Mouse (Mus musculus): Measurements from ENCODE around the gene Gmppa. TPM values are rescaled to one million over a fixed set of nuclear protein-coding genes. Genes with fewer than 3 reads are reported as not detected.

Gmppa gene
- polyA plus RNA-seq, 1 experiment from 2014 or later: 94.6 TPM

DNA sequence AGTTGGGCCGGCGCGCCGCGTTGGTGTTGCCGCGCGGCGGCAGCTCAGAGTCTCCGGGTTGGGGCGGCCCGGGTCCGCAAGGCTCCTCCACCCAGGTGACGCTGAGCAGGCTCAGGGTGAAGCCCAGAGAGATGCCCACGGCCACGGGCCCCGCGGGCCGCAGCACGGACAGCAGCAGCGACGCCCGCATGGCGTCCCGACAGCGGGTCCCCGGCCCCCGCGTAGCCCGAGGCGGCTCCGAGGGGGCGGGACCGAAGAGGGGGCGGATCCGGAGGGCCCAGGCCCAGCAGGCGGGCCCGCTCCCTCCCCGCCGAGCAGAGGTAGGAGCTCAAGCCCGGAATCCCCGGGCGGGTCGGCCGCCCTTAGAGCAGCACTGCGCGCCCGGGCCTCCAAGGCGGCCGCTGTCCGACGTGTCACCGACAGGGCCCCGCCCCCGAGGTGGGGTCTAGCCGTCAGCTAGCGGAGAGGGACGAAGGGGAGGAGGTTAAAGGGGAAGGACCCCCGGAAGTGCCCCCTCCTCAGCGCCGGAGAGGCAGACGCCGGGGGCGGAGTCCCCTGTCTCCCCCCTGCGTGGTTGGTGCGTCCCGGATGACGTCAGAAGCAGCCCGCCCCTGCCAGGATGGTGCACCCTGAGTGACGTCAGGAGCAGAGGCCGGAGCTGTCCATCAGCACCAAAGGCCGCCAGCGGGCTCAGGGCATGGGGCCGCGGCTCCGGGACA, 43.3 kb downstream of the Gmppa start, which contains the start of the genes Chpf and Tmem198:
TSS of gene Chpf (minus strand) at position 392 of the 719 bp plus-strand sequence.
TSS of gene Tmem198 (plus strand) at position 617 of the 719 bp plus-strand sequence.
- no peaks in the 10 kb centered on the region for H3K9me3 ChIP-seq
- under 1% methylated on average over 72 of the region's 76 CpGs for WGBS
- peaks cover 26% of the 10 kb centered on the region for H3K36me3 ChIP-seq
- peak; percentile 88 for ATAC-seq (ENCODE audit: insufficient number of reproducible peaks, low FRiP score, low TSS enrichment, low read depth)
- peaks cover 36% of the 10 kb centered on the region for H3K4me1 ChIP-seq
- H3K27ac ChIP-seq: peak within 1 kb of the TSS; percentile 83
- peak within 1 kb of the TSS; percentile 81 for H3K4me2 ChIP-seq
- H3K4me3 ChIP-seq: peak within 1 kb of the TSS; percentile 86
- peak within 1 kb of the TSS; percentile 60 for H3K9ac ChIP-seq
- peaks cover 45% of the 10 kb centered on the region for H3K27me3 ChIP-seq

DNA sequence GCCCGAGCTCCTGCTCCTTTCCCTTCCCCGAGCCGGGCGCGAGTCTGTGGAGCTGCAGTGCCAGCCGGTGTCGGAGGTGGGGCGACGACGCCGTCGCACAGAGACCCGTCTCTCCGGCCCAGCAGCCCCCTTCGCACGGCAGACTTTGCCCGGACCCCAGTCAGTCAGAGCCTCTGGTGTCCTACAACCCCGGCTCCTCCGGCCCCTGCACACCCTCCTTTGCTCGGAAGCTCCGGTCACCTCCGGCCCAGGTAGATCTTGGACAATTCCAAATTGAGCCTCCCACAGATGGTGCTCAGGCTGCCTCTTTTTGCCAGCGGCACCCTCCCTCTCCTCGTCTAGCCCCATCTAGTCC, 43.9 kb downstream of the Gmppa start:
- no peak for ATAC-seq (ENCODE audit: insufficient number of reproducible peaks, low FRiP score, low TSS enrichment, low read depth)
- Histone ChIP-seq H3K4me1 (peaks cover 31% of the 10 kb centered on the region), H3K9ac (no peak overlapping the region), H3K9me3 (no peaks in the 10 kb centered on the region), H3K27me3 (peaks cover 50% of the 10 kb centered on the region), H3K36me3 (peaks cover 22% of the 10 kb centered on the region), H3K27ac (no peak overlapping the region), H3K4me2 (peak overlapping the region; percentile 81), H3K4me3 (peak overlapping the region; percentile 86)
- WGBS: 1% methylated on average over 19 of the region's 24 CpGs

DNA sequence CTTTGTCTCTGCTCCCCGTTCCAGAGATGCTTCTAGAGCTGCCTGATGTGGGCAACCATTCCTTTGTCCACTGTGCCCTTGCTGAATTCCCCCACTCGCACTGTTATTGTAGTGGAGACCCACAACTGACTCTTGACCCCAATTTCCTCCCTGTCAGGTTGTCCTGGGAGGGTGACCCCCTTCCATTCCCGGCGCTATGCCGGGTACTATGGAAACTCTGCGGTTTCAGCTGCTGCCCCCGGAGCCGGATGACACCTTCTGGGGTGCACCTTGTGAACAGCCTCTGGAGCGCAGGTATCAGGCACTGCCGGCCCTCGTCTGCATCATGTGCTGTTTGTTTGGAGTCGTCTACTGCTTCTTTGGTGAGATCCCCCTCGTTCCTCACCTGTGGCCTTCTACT, 44.3 kb downstream of the Gmppa start:
- Histone ChIP-seq H3K27me3 (peaks cover 55% of the 10 kb centered on the region), H3K9ac (no peak overlapping the region), H3K36me3 (peaks cover 18% of the 10 kb centered on the region)

DNA sequence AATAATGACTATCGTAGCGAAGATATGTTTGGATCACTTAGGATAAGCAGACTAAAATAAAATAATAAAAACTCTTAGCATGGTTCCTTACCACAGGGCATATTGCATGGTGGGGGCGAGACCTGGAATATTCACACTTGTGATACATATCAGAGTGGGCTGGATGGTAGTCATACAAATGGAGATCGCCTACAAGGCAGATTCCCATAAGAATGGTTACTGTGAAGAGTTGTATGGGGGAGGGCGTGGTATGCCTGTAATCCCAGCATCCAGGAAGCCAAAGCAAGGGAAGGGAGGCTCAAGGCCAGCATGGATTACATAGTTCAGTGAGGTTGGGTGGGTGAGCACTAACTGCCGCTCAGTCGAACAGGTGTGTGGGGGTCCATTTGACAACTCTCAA, 45.0 kb downstream of the Gmppa start:
- Histone ChIP-seq H3K27me3 (peaks cover 62% of the 10 kb centered on the region), H3K4me2 (no peak overlapping the region), H3K9me3 (no peaks in the 10 kb centered on the region), H3K36me3 (peaks cover 14% of the 10 kb centered on the region), H3K4me1 (peaks cover 27% of the 10 kb centered on the region), H3K4me3 (no peak overlapping the region), H3K9ac (no peak overlapping the region), H3K27ac (no peak overlapping the region)
- 80% methylated on average over 7 of the region's 7 CpGs for WGBS
- ATAC-seq (ENCODE audit: insufficient number of reproducible peaks, low FRiP score, low TSS enrichment, low read depth): no peak

More for the DNA sequence above, 44.3 kb downstream of the Gmppa start:
- WGBS: 17% methylated on average over 13 of the region's 13 CpGs
- ATAC-seq (ENCODE audit: insufficient number of reproducible peaks, low FRiP score, low TSS enrichment, low read depth): no peak
- Histone ChIP-seq H3K4me1 (peaks cover 27% of the 10 kb centered on the region), H3K9me3 (no peaks in the 10 kb centered on the region), H3K27ac (no peak overlapping the region), H3K4me3 (peak overlapping the region; percentile 86), H3K4me2 (peak overlapping the region; percentile 81)

DNA sequence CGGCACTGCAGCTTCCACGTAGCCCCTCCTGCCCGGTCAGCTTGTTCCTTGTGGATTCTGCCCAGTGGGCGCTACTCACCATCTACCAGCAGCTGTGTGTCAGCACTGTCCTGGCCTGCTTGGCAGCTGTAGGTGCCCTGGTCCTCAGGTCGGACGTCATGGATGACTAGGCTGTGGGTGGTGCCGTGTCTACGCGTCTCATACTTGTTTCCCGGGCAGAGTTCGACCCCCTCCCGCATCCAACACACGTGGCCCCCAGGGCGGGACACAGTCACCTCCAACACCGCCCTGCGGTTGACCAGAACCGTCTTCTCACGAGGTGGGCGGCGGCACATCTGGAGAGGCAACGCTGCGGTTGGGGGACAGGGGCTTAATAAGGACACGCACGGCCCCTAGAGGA, 50.8 kb downstream of the Gmppa start:
- Histone ChIP-seq H3K27ac (no peak overlapping the region), H3K4me3 (no peak overlapping the region), H3K9ac (no peak overlapping the region), H3K36me3 (peaks cover 37% of the 10 kb centered on the region), H3K4me1 (peaks cover 24% of the 10 kb centered on the region), H3K4me2 (peak overlapping the region; percentile 89), H3K9me3 (no peaks in the 10 kb centered on the region), H3K27me3 (peaks cover 78% of the 10 kb centered on the region)
- 6% methylated on average over 24 of the region's 24 CpGs for WGBS
- no peak for ATAC-seq (ENCODE audit: insufficient number of reproducible peaks, low FRiP score, low TSS enrichment, low read depth)

DNA sequence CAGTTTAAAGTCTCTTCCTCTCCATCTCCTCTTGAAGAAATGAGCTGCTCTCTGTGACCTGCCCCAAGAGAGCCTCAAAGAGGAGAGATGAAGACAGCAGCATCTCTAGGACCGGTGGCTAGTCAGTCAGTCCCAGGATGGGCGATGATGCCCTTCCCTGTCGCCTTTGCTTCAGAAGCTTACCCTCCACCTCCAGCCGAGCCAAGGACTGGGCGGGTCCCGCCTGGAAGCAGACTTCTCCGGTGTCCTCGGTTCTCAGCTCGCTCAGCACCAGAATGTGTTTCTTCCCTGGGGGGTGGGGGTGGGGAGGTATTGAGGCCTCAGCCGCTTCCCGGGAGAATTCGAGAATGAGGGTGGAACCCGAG, 51.3 kb downstream of the Gmppa start:
- WGBS: 2% methylated on average over 13 of the region's 13 CpGs
- 0 out of 2 replicates have a peak overlapping the region, but pooled peaks have one; percentile 23 for H3K9ac ChIP-seq
- peaks cover 42% of the 10 kb centered on the region for H3K36me3 ChIP-seq
- no peak for ATAC-seq (ENCODE audit: insufficient number of reproducible peaks, low FRiP score, low TSS enrichment, low read depth)
- peaks cover 75% of the 10 kb centered on the region for H3K27me3 ChIP-seq
- H3K9me3 ChIP-seq: no peaks in the 10 kb centered on the region
- H3K4me2 ChIP-seq: peak overlapping the region; percentile 89
- no peak overlapping the region for H3K27ac ChIP-seq
- peaks cover 24% of the 10 kb centered on the region for H3K4me1 ChIP-seq
- H3K4me3 ChIP-seq: peak overlapping the region; percentile 53

DNA sequence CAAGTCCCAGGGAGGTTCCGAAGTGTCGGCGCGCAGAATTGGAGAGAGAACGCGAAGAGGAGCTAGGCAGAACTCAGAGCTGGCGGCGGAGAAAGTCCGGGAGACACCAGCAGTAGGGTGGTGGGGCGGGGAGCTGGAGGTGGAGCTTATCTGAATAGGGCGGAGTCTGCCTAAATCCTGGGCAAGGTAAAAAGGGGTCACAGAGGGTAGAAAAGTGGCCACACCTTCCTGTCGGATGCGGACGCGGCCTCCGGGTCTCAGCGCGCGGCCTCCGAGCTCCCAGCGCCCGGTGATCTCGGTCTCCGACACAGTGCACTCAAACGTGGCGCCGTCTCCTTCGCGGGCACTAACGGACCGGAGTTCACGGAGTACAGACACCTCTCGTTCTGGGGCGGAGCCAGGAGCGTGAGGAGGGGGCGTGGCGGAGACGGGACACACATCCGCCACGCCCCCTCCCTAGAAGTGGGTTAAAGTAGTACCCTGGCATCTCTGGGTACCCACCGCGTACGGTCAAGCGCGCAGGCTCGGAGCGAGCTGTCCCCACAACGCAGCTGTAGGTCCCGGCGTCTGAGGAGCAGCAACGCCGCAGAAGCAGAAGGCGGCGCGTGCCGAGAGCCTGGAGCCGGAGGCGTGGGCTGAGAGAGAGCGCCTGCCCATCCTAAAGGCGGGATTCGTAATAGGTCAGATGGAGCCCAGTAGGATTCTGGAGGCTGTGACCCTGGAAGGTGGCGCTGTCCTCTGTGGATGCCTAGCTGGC, 51.9 kb downstream of the Gmppa start:
- peaks cover 47% of the 10 kb centered on the region for H3K36me3 ChIP-seq
- no peak; the same call in 1 of the 2 replicates for ATAC-seq (ENCODE audit: insufficient number of reproducible peaks, low FRiP score, low TSS enrichment, low read depth)
- no peaks in the 10 kb centered on the region for H3K9me3 ChIP-seq
- H3K27ac ChIP-seq: no peak overlapping the region
- peak overlapping the region; percentile 53 for H3K4me3 ChIP-seq
- H3K27me3 ChIP-seq: peaks cover 70% of the 10 kb centered on the region
- under 1% methylated on average over 62 of the region's 62 CpGs for WGBS
- H3K4me1 ChIP-seq: peaks cover 24% of the 10 kb centered on the region
- 0 out of 2 replicates have a peak overlapping the region, but pooled peaks have one; percentile 23 for H3K9ac ChIP-seq
- peak overlapping the region; percentile 89 for H3K4me2 ChIP-seq

DNA sequence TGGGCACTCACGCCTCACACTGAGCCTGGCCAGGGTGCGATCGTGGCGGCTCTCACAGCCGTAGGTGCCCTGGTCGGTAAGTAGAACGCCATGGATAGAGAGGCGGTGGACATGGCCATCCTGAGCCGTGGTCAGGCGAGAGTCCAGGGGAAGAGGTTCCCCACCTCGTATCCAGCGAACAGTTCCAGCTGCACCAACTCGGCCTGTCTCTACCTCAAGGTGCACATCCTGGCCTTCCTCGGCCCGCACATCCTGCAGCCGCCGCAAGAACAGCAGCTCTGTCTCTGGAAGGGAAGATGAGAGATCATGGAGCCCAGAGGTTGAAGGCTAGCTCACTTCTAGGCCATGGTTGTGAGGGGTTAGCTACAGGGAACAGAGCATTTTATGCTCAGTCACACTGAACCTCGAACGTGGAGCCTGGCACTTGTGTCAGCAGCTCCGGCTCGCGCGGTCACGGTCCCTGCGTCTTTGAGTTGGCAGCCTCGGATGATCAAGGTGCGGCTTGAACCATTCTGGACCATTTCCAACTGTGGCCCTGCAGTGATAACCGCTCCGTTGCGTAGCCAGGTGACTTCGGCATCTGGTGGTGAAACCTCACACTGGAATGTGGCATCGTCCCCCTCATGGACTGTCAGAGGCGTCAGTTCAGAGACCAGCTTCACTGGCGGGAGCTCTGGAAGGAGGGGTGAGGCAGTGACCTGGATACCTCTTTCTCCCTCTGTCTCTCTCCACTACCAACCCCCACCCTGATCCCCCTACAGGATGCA, 55.2 kb downstream of the Gmppa start:
- H3K27me3 ChIP-seq: peaks cover 36% of the 10 kb centered on the region
- H3K9ac ChIP-seq: no peak overlapping the region
- H3K27ac ChIP-seq: no peak overlapping the region
- no peak overlapping the region for H3K4me3 ChIP-seq
- H3K4me2 ChIP-seq: no peak overlapping the region
- WGBS: 83% methylated on average over 34 of the region's 34 CpGs
- no peaks in the 10 kb centered on the region for H3K9me3 ChIP-seq
- ATAC-seq (ENCODE audit: insufficient number of reproducible peaks, low FRiP score, low TSS enrichment, low read depth): no peak
- H3K4me1 ChIP-seq: peaks cover 34% of the 10 kb centered on the region
- H3K36me3 ChIP-seq: peaks cover 65% of the 10 kb centered on the region

DNA sequence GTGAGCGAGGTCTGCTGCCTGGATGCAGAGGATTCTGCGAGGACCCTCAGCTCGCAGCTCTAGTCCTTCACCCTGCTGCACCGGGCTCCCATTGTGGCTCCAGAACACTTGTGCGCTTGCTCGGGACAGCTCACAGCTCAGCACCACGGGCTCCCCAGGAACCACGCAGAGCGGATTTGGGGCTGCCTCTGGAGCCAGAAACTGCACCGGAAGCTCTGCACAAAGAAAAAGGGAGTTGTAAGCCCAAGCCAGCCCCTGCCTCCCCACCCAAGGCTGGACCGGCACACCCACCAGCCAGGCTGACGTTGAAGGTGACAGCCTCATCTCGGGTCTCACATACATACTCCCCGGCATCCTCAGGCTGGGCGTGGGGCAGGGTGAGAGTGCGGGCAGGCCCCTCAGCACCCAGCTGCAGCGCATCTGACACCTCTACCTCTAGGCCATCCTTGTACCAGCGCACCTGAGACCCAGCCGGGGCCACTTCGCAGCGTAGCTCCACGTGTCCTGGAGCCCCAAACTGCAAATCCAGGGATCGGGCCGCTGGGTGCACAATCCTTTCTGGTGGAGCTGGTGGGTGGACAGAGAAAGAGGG, 56.9 kb downstream of the Gmppa start:
- H3K9me3 ChIP-seq: no peaks in the 10 kb centered on the region
- H3K27ac ChIP-seq: no peak overlapping the region
- no peak for ATAC-seq (ENCODE audit: insufficient number of reproducible peaks, low FRiP score, low TSS enrichment, low read depth)
- H3K4me2 ChIP-seq: no peak overlapping the region
- no peak overlapping the region for H3K9ac ChIP-seq
- H3K27me3 ChIP-seq: peaks cover 19% of the 10 kb centered on the region
- H3K4me3 ChIP-seq: no peak overlapping the region
- 53% methylated on average over 24 of the region's 24 CpGs for WGBS
- H3K36me3 ChIP-seq: peaks cover 82% of the 10 kb centered on the region
- H3K4me1 ChIP-seq: peaks cover 23% of the 10 kb centered on the region

Data from limb, embryonic 15.5 days (tissue).